ENCODE assay signal across 7 mouse cellular contexts in genomic region chr16:87661024-87661471, GRCm38 (mm10). TPM values are rescaled to one million over a fixed set of nuclear protein-coding genes. Genes with fewer than 3 reads are reported as not detected.
DNase-seq lines count a peak whose midpoint lies in the region; ATAC-seq and TF ChIP-seq lines count a peak whose summit lies in the region.

No protein-coding gene starts in this region.

- H3K27ac ChIP-seq in thymus, adult 2 months (ENCODE audit: control insufficient read depth, insufficient read depth, low read length), result peak overlapping the region; percentile 38; the same call in 1 of the 2 replicates
- H3K27ac ChIP-seq in midbrain, embryonic 15.5 days, result no peak overlapping the region

- TF ChIP-seq CTCF in thymus, adult 2 months (IDR thresholded peaks at IDR 0.05; ENCODE audit: borderline replicate concordance, control insufficient read depth, extremely low read depth, insufficient read depth, low read length, poor library complexity), result no peak

- 1% methylated on average over 12 of the region's 12 CpGs for WGBS in thymus, adult 2 months
- 83% methylated on average over 12 of the region's 12 CpGs for WGBS in midbrain, embryonic 15.5 days

- no peaks in the 10 kb centered on the region for H3K27me3 ChIP-seq in thymus, adult 2 months (ENCODE audit: control insufficient read depth, insufficient read depth, low read length)
- H3K27me3 ChIP-seq in midbrain, embryonic 15.5 days (replicated peaks), result no peaks in the 10 kb centered on the region

- ATAC-seq in midbrain, embryonic 15.5 days (replicated peaks), result no peak

- peak; percentile 44 for DNase-seq in thymus, adult 2 months
- no peak for DNase-seq in thymus, postnatal 4 days
- peak; percentile 76 to 86 for DNase-seq in heart, adult 9 months (ENCODE audit: low spot score in 2 of 2)
- peak; percentile 68 for DNase-seq in kidney, postnatal 10 days
- DNase-seq in lung, postnatal 4 days, result peak; percentile 67 to 84
- no peak for DNase-seq in retina, embryonic 14.5 days (ENCODE audit: low spot score)

- H3K4me3 ChIP-seq in thymus, adult 2 months (ENCODE audit: control insufficient read depth, insufficient read depth, low read length), result peak overlapping the region; percentile 42
- no peak overlapping the region for H3K4me3 ChIP-seq in midbrain, embryonic 15.5 days

- H3K36me3 ChIP-seq in thymus, adult 2 months (ENCODE audit: control insufficient read depth, insufficient read depth, low read length), result no peaks in the 10 kb centered on the region
- no peaks in the 10 kb centered on the region for H3K36me3 ChIP-seq in midbrain, embryonic 15.5 days (replicated peaks)

- no peak overlapping the region for H3K4me2 ChIP-seq in midbrain, embryonic 15.5 days

- H3K9me3 ChIP-seq in midbrain, embryonic 15.5 days, result no peaks in the 10 kb centered on the region

- no peak for TF ChIP-seq POLR2A in thymus, adult 2 months (IDR thresholded peaks at IDR 0.05; ENCODE audit: control insufficient read depth, extremely low read depth, insufficient read depth, low read length, poor library complexity)

- no peak overlapping the region for H3K9ac ChIP-seq in midbrain, embryonic 15.5 days

- H3K4me1 ChIP-seq in thymus, adult 2 months (replicated peaks; ENCODE audit: control insufficient read depth, insufficient read depth, low read length), result peaks cover 42% of the 10 kb centered on the region
- no peaks in the 10 kb centered on the region for H3K4me1 ChIP-seq in midbrain, embryonic 15.5 days

RNA-seq across cellular contexts. Expression of gene Bach1, which starts 37.7 kb away (rescaled TPM):
- 40.2 and 45.4 TPM in 2 replicates for polyA plus RNA-seq in thymus, adult 2 months (2012; rRNA removed)
- polyA plus RNA-seq in midbrain, embryonic 15.5 days (2015; fragmentation: Nextera tagmentation; extraction: Ambion mirVana), result 21.3 and 22.0 TPM in 2 replicates

Comparison
In these comparisons a context has a peak if more than half of its experiments do, and no peak if none do; other contexts are left out.
1. DNase-seq: peak in thymus, adult 2 months (single experiment), heart, adult 9 months (2 of 2), kidney, postnatal 10 days (single experiment) and lung, postnatal 4 days (2 of 2); none in thymus, postnatal 4 days (single experiment) and retina, embryonic 14.5 days (single experiment).